Mouse (Mus musculus) right cerebral cortex, postnatal 25 days (tissue): ENCODE measurements at regions not wholly inside any gene's neighbourhood (a gene's known extent, or its start where the extent isn't known, plus 50 kb on each side); places are given as distances from the start of the nearest gene placed in this dataset.

ENCODE experiments used
- DNase-seq: peaks from one replicate; pipeline ENCODE4 v3.0.0; 2022

- no peak for DNase-seq
Measured at GRCm38 (mm10) chr9:94589672-94590071, 51.8 kb upstream of the 1190002N15Rik start.

GRCm38 (mm10) chr9:94604993-94605392 lies 64.7 kb upstream of the Slc9a9 start:
- DNase-seq: no peak

- DNase-seq: no peak
Measured at GRCm38 (mm10) chr9:94606422-94606821, 63.3 kb upstream of the Slc9a9 start.

DNA sequence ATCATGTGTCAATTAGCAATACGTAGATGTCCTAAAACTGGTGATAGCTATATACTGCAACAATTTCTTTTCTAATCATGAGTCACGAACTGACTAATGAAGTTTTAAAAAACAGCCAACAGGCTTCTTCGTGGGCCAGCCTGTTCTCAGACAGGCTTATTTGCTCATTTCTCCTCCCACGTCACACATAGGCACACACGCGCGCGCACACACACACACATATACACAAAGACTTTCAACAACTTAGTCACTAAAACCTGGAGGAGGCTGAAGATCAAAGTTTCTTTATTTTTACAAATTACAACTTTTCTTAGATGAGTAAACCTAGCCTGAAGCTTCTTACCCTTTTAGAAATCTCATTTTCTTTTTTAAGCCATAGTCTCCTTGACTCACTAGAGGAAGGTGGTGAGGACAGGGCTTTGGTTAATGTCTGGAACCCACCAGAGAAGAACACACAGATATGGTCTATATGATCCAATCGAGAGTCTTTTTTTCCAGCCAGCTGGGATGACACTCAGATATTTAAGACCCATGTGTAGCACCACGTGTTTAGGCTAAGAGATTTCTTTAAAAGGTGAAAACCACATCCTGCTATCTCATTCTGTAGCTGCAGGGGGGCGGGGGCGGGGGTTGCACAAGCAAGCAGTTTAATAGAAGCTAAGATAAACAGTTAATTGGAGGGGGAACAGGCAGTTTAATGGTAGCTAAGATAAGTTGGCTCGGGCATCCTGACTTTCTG lies 62.5 kb upstream of the Slc9a9 start:
- DNase-seq: no peak

DNA sequence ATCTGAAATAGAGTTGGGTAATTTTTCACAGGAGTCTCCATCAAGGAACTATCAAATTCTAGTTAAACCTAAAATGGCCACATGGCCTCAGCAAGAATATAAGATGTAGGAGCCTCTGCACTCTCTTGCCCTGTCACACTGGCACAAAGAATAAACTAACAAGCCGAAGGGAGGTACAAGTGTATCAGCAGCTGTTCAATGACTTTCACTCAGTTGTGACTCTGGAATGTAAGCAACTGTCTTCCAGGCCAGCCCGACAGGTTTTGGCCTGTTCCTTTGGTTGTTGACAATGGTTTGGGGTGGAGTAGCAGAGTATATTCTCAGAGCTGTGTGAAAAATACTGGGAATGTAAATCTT lies 62.0 kb upstream of the Slc9a9 start:
- no peak for DNase-seq

GRCm38 (mm10) chr9:94610101-94610500 lies 59.6 kb upstream of the Slc9a9 start:
- no peak for DNase-seq

GRCm38 (mm10) chr9:94610600-94611337 lies 58.9 kb upstream of the Slc9a9 start:
- DNase-seq: peak; percentile 9

GRCm38 (mm10) chr9:94613891-94614671 lies 55.6 kb upstream of the Slc9a9 start:
- peak; percentile 9 for DNase-seq

GRCm38 (mm10) chr9:94615205-94615604 lies 54.5 kb upstream of the Slc9a9 start:
- DNase-seq: no peak

- no peak for DNase-seq
Measured at GRCm38 (mm10) chr9:94618079-94618786, 51.5 kb upstream of the Slc9a9 start.
